Mouse (Mus musculus): ENCODE measurements around the gene Cntn4. TPM values are rescaled to one million over a fixed set of nuclear protein-coding genes. Genes with fewer than 3 reads are reported as not detected.

The Cntn4 gene
- polyA plus RNA-seq, 1 experiment from 2014 or later, result 4.6 TPM

DNA sequence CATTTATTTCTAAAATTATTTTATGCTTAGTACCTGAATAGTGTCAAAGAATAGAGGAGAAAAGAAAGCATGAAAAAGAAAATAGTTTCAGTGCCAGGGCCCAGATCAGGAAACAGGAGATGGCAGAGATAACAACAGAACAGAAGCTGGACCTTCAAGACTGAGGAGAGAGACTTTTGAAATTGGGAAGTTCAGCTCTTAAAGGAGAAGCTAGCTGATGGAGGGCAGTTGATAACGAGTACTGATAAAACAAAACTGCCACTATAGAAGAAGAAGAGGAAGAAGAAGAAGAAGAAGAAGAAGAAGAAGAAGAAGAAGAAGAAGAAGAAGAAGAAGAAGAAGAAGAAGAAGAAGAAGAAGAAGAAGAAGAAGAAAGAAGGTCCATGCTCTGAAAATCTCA is 1050.2 kb downstream of the Cntn4 start:
- Histone ChIP-seq H3K4me2 (no peak overlapping the region), H3K4me1 (no peaks in the 10 kb centered on the region), H3K27ac (no peak overlapping the region), H3K27me3 (no peaks in the 10 kb centered on the region), H3K36me3 (no peaks in the 10 kb centered on the region), H3K9ac (no peak overlapping the region), H3K4me3 (replicated peaks) (no peak overlapping the region), H3K9me3 (replicated peaks) (no peaks in the 10 kb centered on the region)
- whole genome bisulfite sequencing, result 54% methylated on average over 1 of the region's 1 CpGs
- ATAC-seq (replicated peaks; ENCODE audit: low FRiP score), result no peak

DNA sequence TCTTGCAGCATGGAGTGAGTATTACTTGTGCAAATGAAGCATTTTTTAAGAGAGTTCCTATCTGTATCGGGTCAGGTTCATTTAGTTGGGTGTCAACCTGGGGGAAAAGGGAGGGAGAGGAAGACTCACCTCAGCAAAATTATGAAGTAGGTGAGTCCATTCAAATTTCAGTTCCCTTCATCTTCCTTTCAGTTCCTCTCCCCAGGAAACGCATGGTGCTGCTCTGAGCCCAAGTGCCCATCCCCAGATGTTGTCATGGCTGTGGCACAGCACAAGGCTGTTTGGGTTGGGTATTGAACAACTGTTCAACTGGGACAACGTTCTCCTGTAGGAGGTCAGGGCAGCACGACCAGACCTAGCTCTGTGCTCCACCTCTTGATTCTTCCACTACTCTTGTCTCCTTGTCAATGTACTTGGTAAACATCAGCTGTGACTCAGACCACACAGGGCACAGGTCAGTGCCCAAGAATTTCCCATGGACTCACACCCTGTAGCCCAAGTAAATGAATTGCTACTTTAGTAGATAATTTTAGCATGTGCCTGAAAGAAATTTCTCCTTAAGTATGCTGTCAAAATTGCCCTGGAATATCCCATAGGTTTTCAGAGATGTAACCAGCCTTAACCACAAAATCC is 1052.3 kb downstream of the Cntn4 start:
- Histone ChIP-seq H3K27ac (no peak overlapping the region), H3K27me3 (no peaks in the 10 kb centered on the region), H3K9ac (no peak overlapping the region), H3K36me3 (no peaks in the 10 kb centered on the region), H3K4me3 (replicated peaks) (no peak overlapping the region), H3K9me3 (replicated peaks) (no peaks in the 10 kb centered on the region), H3K4me1 (no peaks in the 10 kb centered on the region), H3K4me2 (no peak overlapping the region)
- 76% methylated on average over 4 of the region's 4 CpGs for WGBS
- no peak for ATAC-seq (replicated peaks; ENCODE audit: low FRiP score)

- no peak for ATAC-seq (replicated peaks; ENCODE audit: low FRiP score)
- Histone ChIP-seq H3K4me1 (no peaks in the 10 kb centered on the region), H3K36me3 (no peaks in the 10 kb centered on the region), H3K27me3 (no peaks in the 10 kb centered on the region), H3K4me2 (no peak overlapping the region), H3K9ac (no peak overlapping the region), H3K27ac (no peak overlapping the region), H3K4me3 (replicated peaks) (no peak overlapping the region), H3K9me3 (replicated peaks) (no peaks in the 10 kb centered on the region)
- WGBS, result 72% methylated on average over 4 of the region's 4 CpGs
Observed at GRCm38 (mm10) chr6:106732563-106732962, 1055.1 kb downstream of the Cntn4 start.

DNA sequence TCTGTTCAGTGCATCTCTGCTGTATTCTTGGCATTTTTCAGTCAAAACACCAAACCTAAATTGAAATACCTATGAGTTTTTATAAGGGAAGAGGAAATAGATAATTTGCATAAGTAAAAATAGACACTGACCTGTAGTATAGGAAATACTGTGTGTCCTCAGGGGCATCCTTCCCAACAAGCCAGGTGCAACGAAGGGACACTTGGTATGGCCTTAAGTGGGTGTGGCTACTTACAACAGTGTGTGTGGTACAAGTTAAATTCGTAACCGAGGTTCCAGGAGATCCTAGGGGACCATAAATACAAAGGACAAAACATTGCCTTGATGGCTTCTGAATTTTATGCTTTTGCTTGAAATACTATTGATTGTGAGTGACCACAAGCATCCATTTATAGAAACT is 1060.8 kb downstream of the Cntn4 start:
- no peaks in the 10 kb centered on the region for H3K27me3 ChIP-seq
- H3K9ac ChIP-seq, result no peak overlapping the region
- H3K36me3 ChIP-seq, result no peaks in the 10 kb centered on the region
- H3K4me2 ChIP-seq, result no peak overlapping the region
- WGBS, result 82% methylated on average over 3 of the region's 3 CpGs
- no peak overlapping the region for H3K27ac ChIP-seq
- H3K4me3 ChIP-seq (replicated peaks), result no peak overlapping the region
- ATAC-seq (replicated peaks; ENCODE audit: low FRiP score), result no peak
- no peaks in the 10 kb centered on the region for H3K4me1 ChIP-seq
- H3K9me3 ChIP-seq (replicated peaks), result no peaks in the 10 kb centered on the region

GRCm38 (mm10) chr6:106740244-106740825 is 1062.9 kb downstream of the Cntn4 start:
- H3K4me2 ChIP-seq, result no peak overlapping the region
- no peak for ATAC-seq (replicated peaks; ENCODE audit: low FRiP score)
- H3K9ac ChIP-seq, result no peak overlapping the region
- H3K4me3 ChIP-seq (replicated peaks), result no peak overlapping the region
- H3K36me3 ChIP-seq, result no peaks in the 10 kb centered on the region
- H3K27ac ChIP-seq, result no peak overlapping the region
- 88% methylated on average over 1 of the region's 1 CpGs for WGBS
- no peaks in the 10 kb centered on the region for H3K27me3 ChIP-seq
- H3K9me3 ChIP-seq (replicated peaks), result no peaks in the 10 kb centered on the region
- H3K4me1 ChIP-seq, result no peaks in the 10 kb centered on the region

GRCm38 (mm10) chr6:106743556-106744233 is 1066.2 kb downstream of the Cntn4 start:
- no peak for ATAC-seq (replicated peaks; ENCODE audit: low FRiP score)
- H3K36me3 ChIP-seq, result no peaks in the 10 kb centered on the region
- H3K4me3 ChIP-seq (replicated peaks), result no peak overlapping the region
- H3K9me3 ChIP-seq (replicated peaks), result no peaks in the 10 kb centered on the region
- no peak overlapping the region for H3K27ac ChIP-seq
- H3K27me3 ChIP-seq, result no peaks in the 10 kb centered on the region
- no peak overlapping the region for H3K9ac ChIP-seq
- 70% methylated on average over 7 of the region's 7 CpGs for WGBS
- H3K4me1 ChIP-seq, result no peaks in the 10 kb centered on the region
- H3K4me2 ChIP-seq, result no peak overlapping the region

- Histone ChIP-seq H3K27ac (no peak overlapping the region), H3K4me1 (no peaks in the 10 kb centered on the region), H3K9me3 (replicated peaks) (no peaks in the 10 kb centered on the region), H3K27me3 (no peaks in the 10 kb centered on the region), H3K36me3 (no peaks in the 10 kb centered on the region), H3K9ac (no peak overlapping the region), H3K4me3 (replicated peaks) (no peak overlapping the region), H3K4me2 (no peak overlapping the region)
- 72% methylated on average over 7 of the region's 7 CpGs for WGBS
- ATAC-seq (replicated peaks; ENCODE audit: low FRiP score), result no peak
Observed at GRCm38 (mm10) chr6:106745673-106746394, 1068.4 kb downstream of the Cntn4 start.

DNA sequence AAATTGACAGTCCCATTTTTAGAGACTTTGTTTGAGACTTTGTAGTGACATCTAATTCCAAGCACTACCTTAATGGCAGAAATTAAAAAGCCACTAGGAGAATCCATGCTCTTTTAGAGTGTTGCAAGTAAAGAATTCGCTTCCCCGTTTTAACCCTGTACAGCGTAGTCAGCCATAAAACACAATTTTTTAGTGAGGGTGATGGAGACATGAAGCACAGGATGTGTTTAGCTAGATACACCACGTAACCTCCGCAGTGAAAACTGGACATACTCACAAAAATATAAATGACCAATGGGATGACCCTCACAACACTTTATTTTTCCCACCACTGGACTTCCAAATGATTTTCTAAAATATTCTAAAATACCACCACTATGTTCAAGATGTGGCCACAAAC is 1069.8 kb downstream of the Cntn4 start:
- WGBS, result 89% methylated on average over 5 of the region's 5 CpGs
- ATAC-seq (replicated peaks; ENCODE audit: low FRiP score), result no peak
- H3K36me3 ChIP-seq, result no peaks in the 10 kb centered on the region
- H3K9me3 ChIP-seq (replicated peaks), result no peaks in the 10 kb centered on the region
- no peak overlapping the region for H3K4me2 ChIP-seq
- no peak overlapping the region for H3K9ac ChIP-seq
- H3K4me1 ChIP-seq, result no peaks in the 10 kb centered on the region
- no peak overlapping the region for H3K4me3 ChIP-seq (replicated peaks)
- no peaks in the 10 kb centered on the region for H3K27me3 ChIP-seq
- H3K27ac ChIP-seq, result no peak overlapping the region

DNA sequence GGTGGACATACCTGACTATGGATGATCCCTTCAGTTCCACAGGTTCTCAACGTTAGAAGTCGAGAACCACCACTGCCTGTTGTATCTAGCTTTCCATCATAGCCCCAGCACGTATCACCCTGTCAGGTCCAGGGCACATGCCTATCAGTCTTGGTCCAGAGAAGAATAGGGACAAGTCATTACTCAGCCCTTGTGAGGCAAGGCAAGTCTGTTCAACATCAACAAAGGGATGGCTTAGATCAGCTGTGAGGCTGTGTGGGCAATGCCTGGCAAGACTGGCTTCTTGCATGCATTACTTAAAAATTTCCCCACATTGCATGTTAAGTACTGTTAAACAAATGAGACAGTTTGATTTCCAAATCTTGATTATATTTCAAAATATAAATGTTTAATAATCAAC is 1070.3 kb downstream of the Cntn4 start:
- ATAC-seq (replicated peaks; ENCODE audit: low FRiP score), result no peak
- H3K36me3 ChIP-seq, result no peaks in the 10 kb centered on the region
- no peak overlapping the region for H3K4me2 ChIP-seq
- H3K4me3 ChIP-seq (replicated peaks), result no peak overlapping the region
- WGBS, result 85% methylated on average over 3 of the region's 3 CpGs
- H3K27me3 ChIP-seq, result no peaks in the 10 kb centered on the region
- no peaks in the 10 kb centered on the region for H3K9me3 ChIP-seq (replicated peaks)
- H3K9ac ChIP-seq, result no peak overlapping the region
- no peaks in the 10 kb centered on the region for H3K4me1 ChIP-seq
- no peak overlapping the region for H3K27ac ChIP-seq
